Mouse (Mus musculus): ENCODE measurements around the gene Cd81. TPM values are rescaled to one million over a fixed set of nuclear protein-coding genes. Genes with fewer than 3 reads are reported as not detected.

Cd81 gene
- 319 and 342 TPM in 2 replicates for polyA plus RNA-seq (2015; fragmentation: Nextera tagmentation; extraction: Ambion mirVana)

GRCm38 (mm10) chr7:143052626-143053007, at the start of gene Cd81:
TSS of gene Cd81 (plus strand) at chr7:143052739.
- H3K27ac ChIP-seq (ENCODE audit: low read length) = peak within 1 kb of the TSS; percentile 82
- H3K36me3 ChIP-seq (ENCODE audit: control insufficient read depth, insufficient read depth) = no peaks in the 10 kb centered on the region
- peak; percentile 84 for ATAC-seq
- H3K4me1 ChIP-seq (replicated peaks; ENCODE audit: control insufficient read depth, insufficient read depth, low read length) = peaks cover 31% of the 10 kb centered on the region
- no peaks in the 10 kb centered on the region for H3K27me3 ChIP-seq (replicated peaks; ENCODE audit: control insufficient read depth, insufficient read depth, low read length)
- peak within 1 kb of the TSS; percentile 87 for H3K9ac ChIP-seq (replicated peaks; ENCODE audit: low read depth, low read length)
- H3K4me2 ChIP-seq (ENCODE audit: low read length) = peak within 1 kb of the TSS; percentile 83
- H3K4me3 ChIP-seq (replicated peaks; ENCODE audit: low read length) = peak within 1 kb of the TSS; percentile 84
- WGBS = under 1% methylated on average over 36 of the region's 37 CpGs
- no peaks in the 10 kb centered on the region for H3K9me3 ChIP-seq (ENCODE audit: control insufficient read depth, low read length)

GRCm38 (mm10) chr7:143004727-143005343, 47.7 kb upstream of the Cd81 start, which contains the start of gene Tspan32:
TSS of gene Tspan32 (plus strand) at chr7:143005046.
- no peaks in the 10 kb centered on the region for H3K9me3 ChIP-seq (ENCODE audit: control insufficient read depth, low read length)
- 84% methylated on average over 4 of the region's 4 CpGs for WGBS
- no peak within 1 kb of the TSS for H3K4me2 ChIP-seq (ENCODE audit: low read length)
- H3K4me1 ChIP-seq (replicated peaks; ENCODE audit: control insufficient read depth, insufficient read depth, low read length) = peaks cover 18% of the 10 kb centered on the region
- no peaks in the 10 kb centered on the region for H3K27me3 ChIP-seq (replicated peaks; ENCODE audit: control insufficient read depth, insufficient read depth, low read length)
- H3K27ac ChIP-seq (ENCODE audit: low read length) = no peak within 1 kb of the TSS
- no peak for ATAC-seq
- no peaks in the 10 kb centered on the region for H3K36me3 ChIP-seq (ENCODE audit: control insufficient read depth, insufficient read depth)
- no peak within 1 kb of the TSS for H3K4me3 ChIP-seq (replicated peaks; ENCODE audit: low read length)
- H3K9ac ChIP-seq (replicated peaks; ENCODE audit: low read depth, low read length) = no peak within 1 kb of the TSS

- no peak for ATAC-seq
- peaks cover 18% of the 10 kb centered on the region for H3K4me1 ChIP-seq (replicated peaks; ENCODE audit: control insufficient read depth, insufficient read depth, low read length)
- no peaks in the 10 kb centered on the region for H3K9me3 ChIP-seq (ENCODE audit: control insufficient read depth, low read length)
- no peaks in the 10 kb centered on the region for H3K36me3 ChIP-seq (ENCODE audit: control insufficient read depth, insufficient read depth)
- H3K27me3 ChIP-seq (replicated peaks; ENCODE audit: control insufficient read depth, insufficient read depth, low read length) = no peaks in the 10 kb centered on the region
- H3K4me3 ChIP-seq (replicated peaks; ENCODE audit: low read length) = no peak overlapping the region
- no peak overlapping the region for H3K27ac ChIP-seq (ENCODE audit: low read length)
- no peak overlapping the region for H3K4me2 ChIP-seq (ENCODE audit: low read length)
- H3K9ac ChIP-seq (replicated peaks; ENCODE audit: low read depth, low read length) = no peak overlapping the region
- WGBS = 85% methylated on average over 6 of the region's 6 CpGs
Measured at GRCm38 (mm10) chr7:143005344-143006096, 47.0 kb upstream of the Cd81 start.

- Histone ChIP-seq H3K27me3 (replicated peaks; ENCODE audit: control insufficient read depth, insufficient read depth, low read length) (no peaks in the 10 kb centered on the region), H3K36me3 (ENCODE audit: control insufficient read depth, insufficient read depth) (no peaks in the 10 kb centered on the region), H3K9me3 (ENCODE audit: control insufficient read depth, low read length) (no peaks in the 10 kb centered on the region), H3K4me3 (replicated peaks; ENCODE audit: low read length) (no peak overlapping the region), H3K4me1 (replicated peaks; ENCODE audit: control insufficient read depth, insufficient read depth, low read length) (peaks cover 18% of the 10 kb centered on the region), H3K27ac (ENCODE audit: low read length) (no peak overlapping the region), H3K9ac (replicated peaks; ENCODE audit: low read depth, low read length) (no peak overlapping the region), H3K4me2 (ENCODE audit: low read length) (no peak overlapping the region)
- no peak for ATAC-seq
- WGBS = 86% methylated on average over 2 of the region's 2 CpGs
Measured at GRCm38 (mm10) chr7:143006097-143006755, 46.3 kb upstream of the Cd81 start.

GRCm38 (mm10) chr7:143006756-143007598, 45.6 kb upstream of the Cd81 start:
- Histone ChIP-seq H3K27me3 (replicated peaks; ENCODE audit: control insufficient read depth, insufficient read depth, low read length) (no peaks in the 10 kb centered on the region), H3K36me3 (ENCODE audit: control insufficient read depth, insufficient read depth) (no peaks in the 10 kb centered on the region), H3K4me2 (ENCODE audit: low read length) (no peak overlapping the region), H3K9me3 (ENCODE audit: control insufficient read depth, low read length) (no peaks in the 10 kb centered on the region), H3K4me3 (replicated peaks; ENCODE audit: low read length) (no peak overlapping the region), H3K4me1 (replicated peaks; ENCODE audit: control insufficient read depth, insufficient read depth, low read length) (peaks cover 18% of the 10 kb centered on the region), H3K27ac (ENCODE audit: low read length) (no peak overlapping the region), H3K9ac (replicated peaks; ENCODE audit: low read depth, low read length) (no peak overlapping the region)
- WGBS = 90% methylated on average over 8 of the region's 8 CpGs
- no peak for ATAC-seq

GRCm38 (mm10) chr7:143007599-143008369, 44.8 kb upstream of the Cd81 start:
- H3K9me3 ChIP-seq (ENCODE audit: control insufficient read depth, low read length) = no peaks in the 10 kb centered on the region
- no peaks in the 10 kb centered on the region for H3K27me3 ChIP-seq (replicated peaks; ENCODE audit: control insufficient read depth, insufficient read depth, low read length)
- peak overlapping the region; percentile 46; the same call in 1 of the 2 replicates for H3K27ac ChIP-seq (ENCODE audit: low read length)
- H3K4me3 ChIP-seq (replicated peaks; ENCODE audit: low read length) = no peak overlapping the region
- H3K4me2 ChIP-seq (ENCODE audit: low read length) = no peak overlapping the region; the same call in 1 of the 2 replicates
- 30% methylated on average over 17 of the region's 17 CpGs for WGBS
- H3K4me1 ChIP-seq (replicated peaks; ENCODE audit: control insufficient read depth, insufficient read depth, low read length) = peaks cover 18% of the 10 kb centered on the region
- H3K9ac ChIP-seq (replicated peaks; ENCODE audit: low read depth, low read length) = no peak overlapping the region
- ATAC-seq = peak; percentile 88
- no peaks in the 10 kb centered on the region for H3K36me3 ChIP-seq (ENCODE audit: control insufficient read depth, insufficient read depth)

- H3K9me3 ChIP-seq (ENCODE audit: control insufficient read depth, low read length) = no peaks in the 10 kb centered on the region
- ATAC-seq = peak; percentile 45
- H3K4me2 ChIP-seq (ENCODE audit: low read length) = no peak overlapping the region
- H3K4me1 ChIP-seq (replicated peaks; ENCODE audit: control insufficient read depth, insufficient read depth, low read length) = peaks cover 18% of the 10 kb centered on the region
- 0 out of 2 replicates have a peak overlapping the region, but pooled peaks have one; percentile 7 for H3K9ac ChIP-seq (replicated peaks; ENCODE audit: low read depth, low read length)
- no peaks in the 10 kb centered on the region for H3K36me3 ChIP-seq (ENCODE audit: control insufficient read depth, insufficient read depth)
- H3K27ac ChIP-seq (ENCODE audit: low read length) = peak overlapping the region; percentile 39
- no peaks in the 10 kb centered on the region for H3K27me3 ChIP-seq (replicated peaks; ENCODE audit: control insufficient read depth, insufficient read depth, low read length)
- 60% methylated on average over 8 of the region's 8 CpGs for WGBS
- H3K4me3 ChIP-seq (replicated peaks; ENCODE audit: low read length) = no peak overlapping the region
Measured at GRCm38 (mm10) chr7:143008370-143008926, 44.1 kb upstream of the Cd81 start.

- ATAC-seq = no peak
Measured at GRCm38 (mm10) chr7:143008996-143009665, 43.4 kb upstream of the Cd81 start.

More at GRCm38 (mm10) chr7:143008996-143009665, 43.4 kb upstream of the Cd81 start:
- Histone ChIP-seq H3K36me3 (ENCODE audit: control insufficient read depth, insufficient read depth) (no peaks in the 10 kb centered on the region), H3K9ac (replicated peaks; ENCODE audit: low read depth, low read length) (no peak overlapping the region), H3K9me3 (ENCODE audit: control insufficient read depth, low read length) (no peaks in the 10 kb centered on the region), H3K4me2 (ENCODE audit: low read length) (no peak overlapping the region), H3K27ac (ENCODE audit: low read length) (peak overlapping the region; percentile 17; the same call in 1 of the 2 replicates), H3K27me3 (replicated peaks; ENCODE audit: control insufficient read depth, insufficient read depth, low read length) (no peaks in the 10 kb centered on the region), H3K4me3 (replicated peaks; ENCODE audit: low read length) (no peak overlapping the region), H3K4me1 (replicated peaks; ENCODE audit: control insufficient read depth, insufficient read depth, low read length) (peaks cover 20% of the 10 kb centered on the region)
- WGBS = 59% methylated on average over 3 of the region's 4 CpGs

Measured in forebrain, embryonic 16.5 days (tissue).